Comparison of ENCODE assay signal across 18 mouse cellular contexts in genomic region chr5:75589552-75590346, GRCm38 (mm10). TPM values are rescaled to one million over a fixed set of nuclear protein-coding genes. Genes with fewer than 3 reads are reported as not detected.
A peak's percentile ranks its signal among the peaks of the same experiment; 100 is the strongest.
DNase-seq lines count a peak whose midpoint lies in the region; ATAC-seq and TF ChIP-seq lines count a peak whose summit lies in the region.
"Had no signal": no experiment of that assay in that cellular context is flagged by ENCODE, and none has a peak within 500 bp of the region (broad histone marks: within the 10 kb centered on the region; RNA-seq: fewer than 3 reads in every experiment).

No protein-coding gene starts in this region.

- ATAC-seq in heart, postnatal 0 days (ENCODE audit: insufficient read depth, low read depth) = no peak
- ATAC-seq in heart, embryonic 12.5 days (ENCODE audit: insufficient number of reproducible peaks, low FRiP score) = no peak
- 0 out of 2 replicates have a peak, but pooled peaks have one; percentile 15 for ATAC-seq in lung, embryonic 16.5 days (ENCODE audit: low read depth)
- ATAC-seq in common myeloid progenitor, adult 5-6 weeks (replicated peaks; ENCODE audit: low read depth, poor library complexity, severe bottlenecking) = peak; percentile 19
- ATAC-seq in stomach, embryonic 14.5 days (ENCODE audit: insufficient number of reproducible peaks, insufficient read depth, low FRiP score, low read depth) = 0 out of 2 replicates have a peak, but pooled peaks have one; percentile 33
- no peak for ATAC-seq in monocyte, adult 5-6 weeks (replicated peaks; ENCODE audit: insufficient number of reproducible peaks, low FRiP score, low TSS enrichment, poor library complexity, severe bottlenecking)
- ATAC-seq: Patski had no signal

- TF ChIP-seq EP300 in heart, postnatal 0 days (IDR thresholded peaks at IDR 0.05; ENCODE audit: low read depth) = no peak

- H3K4me1 ChIP-seq in heart, postnatal 0 days (ENCODE audit: control insufficient read depth, insufficient read depth) = no peaks in the 10 kb centered on the region
- no peaks in the 10 kb centered on the region for H3K4me1 ChIP-seq in heart, embryonic 12.5 days (replicated peaks)
- H3K4me1 ChIP-seq in lung, embryonic 16.5 days (replicated peaks; ENCODE audit: control insufficient read depth, insufficient read depth, low read length) = no peaks in the 10 kb centered on the region
- H3K4me1 ChIP-seq in stomach, embryonic 14.5 days (ENCODE audit: control insufficient read depth, insufficient read depth, low read length) = no peaks in the 10 kb centered on the region; the same call in 1 of the 2 replicates

- no peaks in the 10 kb centered on the region for H3K27me3 ChIP-seq in heart, postnatal 0 days (ENCODE audit: control insufficient read depth, insufficient read depth, low read length)
- H3K27me3 ChIP-seq in heart, embryonic 12.5 days (replicated peaks) = no peaks in the 10 kb centered on the region
- no peaks in the 10 kb centered on the region for H3K27me3 ChIP-seq in lung, embryonic 16.5 days (ENCODE audit: control insufficient read depth, insufficient read depth, low read depth, low read length)
- no peaks in the 10 kb centered on the region for H3K27me3 ChIP-seq in stomach, embryonic 14.5 days (ENCODE audit: control insufficient read depth, insufficient read depth, low read length)
- H3K27me3 ChIP-seq: embryonic facial prominence, embryonic 12.5 days; liver, embryonic 15.5 days; Patski had no signal

- no peak for TF ChIP-seq CTCF in heart, postnatal 0 days (IDR thresholded peaks at IDR 0.05; ENCODE audit: low read depth)

- H3K27ac ChIP-seq in heart, postnatal 0 days (ENCODE audit: low read depth) = peak overlapping the region; percentile 3; the same call in 1 of the 2 replicates
- no peak overlapping the region for H3K27ac ChIP-seq in heart, embryonic 12.5 days (ENCODE audit: poor library complexity, severe bottlenecking)
- no peak overlapping the region for H3K27ac ChIP-seq in lung, embryonic 16.5 days (ENCODE audit: low read length)
- no peak overlapping the region for H3K27ac ChIP-seq in stomach, embryonic 14.5 days (ENCODE audit: low read length)
- H3K27ac ChIP-seq: embryonic facial prominence, embryonic 12.5 days; forebrain, embryonic 10.5 days; liver, embryonic 15.5 days had no signal

- no peak overlapping the region for H3K9ac ChIP-seq in heart, postnatal 0 days (replicated peaks; ENCODE audit: low read depth, low read length)
- H3K9ac ChIP-seq in heart, embryonic 12.5 days = no peak overlapping the region
- no peak overlapping the region for H3K9ac ChIP-seq in lung, embryonic 16.5 days (ENCODE audit: low read length)
- no peak overlapping the region for H3K9ac ChIP-seq in stomach, embryonic 14.5 days (replicated peaks; ENCODE audit: low read depth, low read length)
- H3K9ac ChIP-seq: embryonic facial prominence, embryonic 12.5 days; liver, embryonic 15.5 days had no signal

- H3K36me3 ChIP-seq in heart, postnatal 0 days (replicated peaks; ENCODE audit: control insufficient read depth, insufficient read depth, low read length) = no peaks in the 10 kb centered on the region
- no peaks in the 10 kb centered on the region for H3K36me3 ChIP-seq in heart, embryonic 12.5 days
- H3K36me3 ChIP-seq in lung, embryonic 16.5 days (ENCODE audit: control insufficient read depth, insufficient read depth, low read length) = no peaks in the 10 kb centered on the region
- H3K36me3 ChIP-seq in stomach, embryonic 14.5 days (ENCODE audit: control insufficient read depth, insufficient read depth, low read length) = no peaks in the 10 kb centered on the region; the same call in 1 of the 2 replicates
- H3K36me3 ChIP-seq: embryonic facial prominence, embryonic 12.5 days; forebrain, embryonic 10.5 days; liver, embryonic 15.5 days had no signal

- no peak for DNase-seq in heart, postnatal 0 days (ENCODE audit: low spot score)
- DNase-seq in lung, postnatal 14 days = no peak
- no peak for DNase-seq in urinary bladder, postnatal 14 days (ENCODE audit: low spot score)
- DNase-seq: adrenal gland, postnatal 10 days; cerebellum, postnatal 25 days; gastrocnemius, postnatal 14 days; kidney, adult 11 months; right cerebral cortex, postnatal 4 days; thymus, postnatal 4 days had no signal

- H3K9me3 ChIP-seq in heart, postnatal 0 days (replicated peaks; ENCODE audit: control insufficient read depth, low read length) = no peaks in the 10 kb centered on the region
- no peaks in the 10 kb centered on the region for H3K9me3 ChIP-seq in heart, embryonic 12.5 days (replicated peaks)
- H3K9me3 ChIP-seq in lung, embryonic 16.5 days (ENCODE audit: control insufficient read depth, low read length) = no peaks in the 10 kb centered on the region
- H3K9me3 ChIP-seq in stomach, embryonic 14.5 days (ENCODE audit: control insufficient read depth, low read depth, low read length) = no peaks in the 10 kb centered on the region
- H3K9me3 ChIP-seq: embryonic facial prominence, embryonic 12.5 days; forebrain, embryonic 10.5 days; liver, embryonic 15.5 days had no signal

- no peak overlapping the region for H3K4me3 ChIP-seq in heart, postnatal 0 days (ENCODE audit: low read depth, low read length)
- no peak overlapping the region for H3K4me3 ChIP-seq in heart, embryonic 12.5 days
- no peak overlapping the region for H3K4me3 ChIP-seq in lung, embryonic 16.5 days (ENCODE audit: low read length)
- H3K4me3 ChIP-seq in stomach, embryonic 14.5 days (ENCODE audit: low read depth, low read length) = no peak overlapping the region
- H3K4me3 ChIP-seq: embryonic facial prominence, embryonic 12.5 days; forebrain, embryonic 10.5 days; liver, embryonic 15.5 days had no signal

- WGBS in heart, postnatal 0 days = 75% methylated on average over 15 of the region's 15 CpGs
- 79% methylated on average over 15 of the region's 15 CpGs for WGBS in heart, embryonic 12.5 days
- 63% methylated on average over 15 of the region's 15 CpGs for WGBS in lung, embryonic 16.5 days
- WGBS in stomach, embryonic 14.5 days = 74% methylated on average over 15 of the region's 15 CpGs

- H3K4me2 ChIP-seq in heart, postnatal 0 days (ENCODE audit: low read depth, low read length) = no peak overlapping the region
- H3K4me2 ChIP-seq in heart, embryonic 12.5 days = no peak overlapping the region
- H3K4me2 ChIP-seq in lung, embryonic 16.5 days (ENCODE audit: low read depth, low read length) = no peak overlapping the region
- H3K4me2 ChIP-seq in stomach, embryonic 14.5 days (replicated peaks; ENCODE audit: low read depth, low read length) = no peak overlapping the region
- H3K4me2 ChIP-seq: embryonic facial prominence, embryonic 12.5 days; liver, embryonic 15.5 days had no signal

RNA-seq across cellular contexts. Expression of gene Kit, which starts 15.0 kb away (rescaled TPM):
- 6.7 and 14.9 TPM in 2 replicates for total RNA-seq in heart, postnatal 0 days (2014; rRNA removed; ENCODE audit: low replicate concordance)
- polyA plus RNA-seq in heart, postnatal 0 days (2015; fragmentation: Nextera tagmentation; extraction: Ambion mirVana) = 4.9 and 5.0 TPM in 2 replicates
- 13.0 and 13.6 TPM in 2 replicates for polyA plus RNA-seq in heart, embryonic 12.5 days (2016; fragmentation: Nextera tagmentation; extraction: Ambion mirVana)
- 49.6 and 54.3 TPM in 2 replicates for polyA plus RNA-seq in lung, embryonic 16.5 days (2015; fragmentation: Nextera tagmentation; extraction: Ambion mirVana)
- total RNA-seq in common myeloid progenitor, adult 5-6 weeks (2017) = 183 and 195 TPM in 2 replicates
- polyA plus RNA-seq in stomach, embryonic 14.5 days (2014; fragmentation: Nextera tagmentation; extraction: Ambion mirVana) = 78.8 and 84.5 TPM in 2 replicates
- total RNA-seq in monocyte, adult 5-6 weeks (2017) = 3.0 to 6.0 TPM (median 3.9 TPM) in 3 replicates

Comparison
In these comparisons a context has a peak if more than half of its experiments do, and no peak if none do; other contexts are left out.
1. ATAC-seq: peak in lung, embryonic 16.5 days (single experiment), common myeloid progenitor, adult 5-6 weeks (single experiment) and stomach, embryonic 14.5 days (single experiment); none in heart, postnatal 0 days (single experiment), heart, embryonic 12.5 days (single experiment) and monocyte, adult 5-6 weeks (single experiment).